Mouse (Mus musculus) liver, adult 2 months (tissue): ENCODE results near the gene Zc3h7a.
"Not testable (repeated sequence)": the region's sequence is repeated elsewhere in the genome, so short reads cannot be mapped to it uniquely, and the experiment has no call there.

Experiments used
- CTCF ChIP-seq: fragments of 200-500 bp; IDR thresholded peaks from 2 replicates; pipeline ENCODE4 v1.5.1; 2011; ENCODE audit warnings: low read depth, low read length, control low read depth
- POLR2A ChIP-seq: fragments of 200-500 bp; IDR thresholded peaks from 2 replicates; pipeline ENCODE4 v1.6.1; 2011; ENCODE audit warnings: low read length, control low read depth; ENCODE audit not compliant: insufficient read depth; ENCODE audit errors: extremely low read depth

GRCm38 (mm10) chr16:11143706-11144483 lies 32.3 kb downstream of the Zc3h7a start:
- not testable (repeated sequence) for TF ChIP-seq POLR2A, CTCF
